Mouse (Mus musculus) G1E (cell line): ENCODE results near the gene Pnpla2. TPM values are rescaled to one million over a fixed set of nuclear protein-coding genes. Genes with fewer than 3 reads are reported as not detected.

Source experiments
- ATAC-seq: 2 replicates; pipeline ENCODE4 v1.8.0; 2016; ENCODE audit warnings: mild to moderate bottlenecking; ENCODE audit not compliant: insufficient number of reproducible peaks, poor library complexity, low FRiP score, severe bottlenecking; ENCODE audit errors: extremely low read depth
- DNase-seq: peaks from one replicate; pipeline ENCODE4 v3.0.0; 2012; ENCODE audit warnings: low spot score
- H3K27me3 ChIP-seq: 2 replicates; pipeline ENCODE4 v1.6.1; 2012; ENCODE audit warnings: mild to moderate bottlenecking, low read length, inconsistent platforms; ENCODE audit not compliant: insufficient read depth
- H3K36me3 ChIP-seq: replicated peaks from 2 replicates; pipeline ENCODE3; 2012; ENCODE audit warnings: mild to moderate bottlenecking, inconsistent platforms
- H3K4me1 ChIP-seq: 2 replicates; pipeline ENCODE4 v1.6.1; 2012; ENCODE audit warnings: low read depth, low read length, inconsistent platforms, mixed read lengths; ENCODE audit not compliant: insufficient read depth
- H3K4me3 ChIP-seq: 2 replicates; pipeline ENCODE4 v1.5.1; 2012; ENCODE audit warnings: low read depth, mild to moderate bottlenecking, inconsistent platforms, low read length, moderate library complexity, mixed read lengths
- H3K9me3 ChIP-seq: replicated peaks from 2 replicates; pipeline ENCODE4 v1.6.1; 2012; ENCODE audit warnings: inconsistent platforms
- CTCF ChIP-seq: IDR thresholded peaks from 2 replicates; pipeline ENCODE4 v1.5.1; 2012; ENCODE audit warnings: low read depth, low read length, inconsistent platforms, mixed read lengths
- GATA1 ChIP-seq: IDR thresholded peaks from 2 replicates; pipeline ENCODE4 v1.6.1; 2012; ENCODE audit warnings: borderline replicate concordance, low read length, inconsistent platforms, mixed read lengths
- GATA2 ChIP-seq: IDR thresholded peaks from 2 replicates; pipeline ENCODE4 v1.6.1; 2012; ENCODE audit warnings: low read depth, low read length, inconsistent platforms, borderline replicate concordance
- POLR2AphosphoS5 ChIP-seq: IDR thresholded peaks from 2 replicates; pipeline ENCODE4 v1.6.1; 2012; ENCODE audit warnings: low read depth, low read length, inconsistent platforms; ENCODE audit not compliant: insufficient replicate concordance
- TAL1 ChIP-seq: conservative IDR thresholded peaks from 2 replicates; pipeline ENCODE4 v1.6.1; 2012; ENCODE audit warnings: low read depth, low read length, inconsistent platforms, mixed read lengths
- polyA plus RNA-seq: library from polyadenylated mRNA; stranded (reverse); fragments of >175 nt; gene quantifications from 2 replicates; pipeline ENCODE4 v1.2.3, GENCODE M21; 2012
- total RNA-seq, 2 experiments: library from RNA; stranded (forward) in 1 of 2; stranded (reverse) in 1 of 2; fragments of 200-1000 nt in 1 of 2; fragments of >200 nt in 1 of 2; fragmentation: Nextera tagmentation in 1 of 2; gene quantifications; 2 replicates each; pipeline ENCODE4 v1.2.3; 2014 to 2017

Gene Pnpla2
- total and polyA plus RNA-seq, 3 experiments: 9.9 to 50.5 (median 23.6) TPM

DNA sequence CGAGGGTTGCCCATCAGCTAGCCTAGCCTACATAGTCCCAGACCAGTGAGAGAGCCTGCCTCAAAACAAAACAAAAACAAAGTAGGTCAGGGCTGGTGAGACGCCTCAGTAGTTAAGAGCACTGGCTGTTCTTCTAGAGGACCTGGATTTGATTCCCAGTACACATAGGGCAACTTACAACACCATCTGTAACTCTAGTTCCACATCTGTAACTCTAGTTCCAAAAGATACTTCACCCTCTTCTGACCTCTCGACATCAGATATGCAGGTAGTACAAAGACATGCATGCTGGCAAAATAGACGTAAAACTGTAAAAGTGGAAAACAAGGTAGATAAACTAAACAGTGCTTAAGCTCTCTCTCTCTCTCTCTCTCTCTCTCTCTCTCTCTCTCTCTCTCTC, 31.2 kb upstream of the Pnpla2 start:
- Histone ChIP-seq H3K4me3 (no peak overlapping the region), H3K9me3 (no peaks in the 10 kb centered on the region), H3K27me3 (peaks cover 52% of the 10 kb centered on the region), H3K4me1 (peaks cover 32% of the 10 kb centered on the region), H3K36me3 (no peaks in the 10 kb centered on the region)
- no peak for ATAC-seq
- no peak for DNase-seq
- TF ChIP-seq TAL1 (no peak), POLR2AphosphoS5 (no peak), CTCF (no peak), GATA1 (no peak), GATA2 (no peak)

DNA sequence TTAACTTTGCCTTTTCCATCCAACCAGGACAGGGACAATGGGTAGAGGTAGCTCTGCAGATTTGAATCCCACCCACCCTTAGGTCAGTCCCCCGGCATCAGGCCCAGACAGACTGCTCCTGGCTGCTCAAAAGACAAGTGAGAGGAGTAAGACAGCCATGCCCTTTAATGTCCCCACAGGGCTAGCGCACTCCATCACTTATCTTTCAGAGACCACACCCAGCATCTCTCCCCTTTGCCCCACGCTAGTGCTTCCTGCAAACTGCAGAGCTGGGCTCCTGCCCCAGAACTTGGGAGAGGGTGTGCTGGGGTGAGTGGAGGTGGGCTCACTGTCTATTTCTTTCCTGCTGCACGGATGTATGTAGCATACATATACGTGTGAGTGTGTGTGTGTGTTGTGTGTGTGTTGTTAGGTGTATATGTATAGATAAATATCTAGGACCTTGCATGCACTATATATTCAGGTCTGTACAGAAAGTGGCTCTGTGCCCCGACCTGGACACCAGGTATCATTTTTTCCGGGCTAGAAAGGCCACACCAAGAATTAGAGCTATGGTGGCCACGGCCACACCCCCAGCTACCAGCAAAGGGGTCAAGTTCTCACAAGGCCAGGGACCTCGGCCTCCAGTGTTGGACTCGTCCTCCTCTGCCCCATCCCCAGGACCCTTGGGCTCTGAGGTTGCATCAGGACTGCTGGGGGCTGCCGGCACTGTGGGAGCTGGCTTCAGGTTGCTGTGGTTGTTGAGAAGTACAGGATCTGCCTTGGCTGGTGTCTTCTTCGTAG, 27.9 kb upstream of the Pnpla2 start:
- peaks cover 29% of the 10 kb centered on the region for H3K36me3 ChIP-seq
- DNase-seq (no peak), ATAC-seq (no peak)
- no peak overlapping the region for H3K4me3 ChIP-seq
- TF ChIP-seq GATA1: no peak
- TF ChIP-seq CTCF: no peak
- TF ChIP-seq TAL1: no peak
- no peak for TF ChIP-seq GATA2
- no peak for TF ChIP-seq POLR2AphosphoS5
- no peaks in the 10 kb centered on the region for H3K9me3 ChIP-seq
- H3K27me3 ChIP-seq: peaks cover 46% of the 10 kb centered on the region
- H3K4me1 ChIP-seq: peaks cover 48% of the 10 kb centered on the region

DNA sequence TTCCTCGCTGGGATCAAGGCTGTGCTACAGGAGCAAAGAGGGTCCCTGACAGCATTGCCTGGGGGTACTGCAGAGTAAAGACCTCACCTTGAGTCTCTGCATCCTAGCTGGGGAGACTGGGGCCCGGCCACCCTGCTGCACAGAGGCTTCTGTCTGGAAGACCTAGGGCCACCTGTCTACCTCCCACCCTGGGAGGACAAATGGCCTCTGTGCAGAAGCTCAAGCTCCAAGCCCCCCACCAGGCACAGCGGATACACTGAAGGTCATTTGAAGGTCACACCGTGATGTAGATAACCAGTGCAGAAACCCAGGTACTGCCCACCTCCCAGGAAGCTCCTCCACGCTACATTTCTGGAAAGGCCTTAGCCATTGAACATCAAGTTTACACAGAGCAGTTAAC, 26.3 kb upstream of the Pnpla2 start:
- Histone ChIP-seq H3K4me3 (no peak overlapping the region), H3K36me3 (peaks cover 45% of the 10 kb centered on the region), H3K9me3 (no peaks in the 10 kb centered on the region), H3K4me1 (peaks cover 64% of the 10 kb centered on the region), H3K27me3 (peaks cover 34% of the 10 kb centered on the region)
- DNase-seq (no peak), ATAC-seq (no peak)
- TF ChIP-seq CTCF (no peak), TAL1 (no peak), POLR2AphosphoS5 (no peak), GATA1 (no peak), GATA2 (no peak)

DNA sequence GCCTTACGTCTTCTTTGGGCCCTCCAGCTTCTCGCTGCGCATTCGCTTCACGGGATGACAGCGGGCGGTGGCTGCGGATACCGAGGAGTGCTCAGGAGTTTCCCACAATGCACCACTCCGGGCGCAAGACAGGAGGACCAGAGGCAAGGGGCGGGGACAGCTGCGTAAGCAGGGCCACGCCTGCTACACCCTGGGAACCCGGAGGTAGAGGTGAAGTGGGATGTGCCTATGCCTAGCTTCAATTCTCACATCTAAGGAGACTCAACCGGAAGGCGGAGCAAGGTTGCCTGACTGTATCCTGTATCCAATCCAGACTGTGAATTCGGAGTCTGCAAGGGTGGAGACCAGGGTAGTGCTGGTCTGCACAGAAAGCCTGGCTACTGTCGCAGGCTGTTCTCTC, 25.7 kb upstream of the Pnpla2 start, which contains the start of gene Cend1:
Gene Cend1, minus strand, starts transcription at position 182 of the 400 bp plus-strand sequence.
- ATAC-seq: no peak
- H3K9me3 ChIP-seq: no peaks in the 10 kb centered on the region
- no peak within 1 kb of the TSS for H3K4me3 ChIP-seq
- peaks cover 68% of the 10 kb centered on the region for H3K4me1 ChIP-seq
- H3K36me3 ChIP-seq: peaks cover 51% of the 10 kb centered on the region
- no peak for TF ChIP-seq GATA2
- no peak for TF ChIP-seq CTCF
- no peak for TF ChIP-seq POLR2AphosphoS5
- no peak for TF ChIP-seq TAL1
- TF ChIP-seq GATA1: no peak
- peaks cover 31% of the 10 kb centered on the region for H3K27me3 ChIP-seq
- DNase-seq: no peak

DNA sequence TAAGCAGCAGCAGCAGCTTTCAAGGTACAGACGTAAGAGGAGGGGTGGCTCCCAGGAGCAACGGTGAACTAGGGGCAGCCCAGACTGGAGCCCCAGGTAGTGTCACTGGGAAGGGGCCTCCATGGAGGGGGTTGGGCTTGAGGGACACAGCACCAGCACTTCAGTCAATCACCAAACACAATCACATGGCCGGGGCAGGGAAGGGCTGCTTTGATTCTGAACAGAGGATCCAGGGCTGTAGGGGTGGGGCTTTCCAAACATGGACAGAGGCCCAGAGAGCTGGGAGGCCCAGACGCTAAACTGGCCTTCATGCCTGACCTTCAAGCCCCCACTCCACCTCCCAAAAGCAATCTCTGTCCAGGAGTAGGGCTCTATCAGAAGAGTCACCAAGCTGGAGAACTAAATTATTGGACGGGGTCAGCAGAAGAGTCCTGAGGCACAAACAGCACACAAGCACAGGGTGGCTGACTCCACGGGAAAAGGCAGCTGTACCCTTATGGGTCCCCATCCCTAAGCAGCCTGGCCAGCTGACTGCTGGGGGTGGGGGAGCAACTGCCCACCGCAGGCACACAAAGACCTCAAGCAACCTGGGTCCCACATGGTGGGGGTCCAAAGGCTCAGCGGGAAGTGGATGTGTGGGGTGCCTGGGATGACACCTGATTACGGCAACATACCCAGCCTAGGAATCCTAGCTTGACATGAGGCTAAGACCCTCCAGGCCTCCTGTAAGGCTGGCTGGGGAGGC, 25.0 kb upstream of the Pnpla2 start:
- H3K9me3 ChIP-seq: no peaks in the 10 kb centered on the region
- no peak for TF ChIP-seq POLR2AphosphoS5
- TF ChIP-seq GATA1: no peak
- no peak for TF ChIP-seq TAL1
- no peak for DNase-seq
- no peak for ATAC-seq
- peaks cover 30% of the 10 kb centered on the region for H3K27me3 ChIP-seq
- H3K36me3 ChIP-seq: peaks cover 53% of the 10 kb centered on the region
- no peak overlapping the region for H3K4me3 ChIP-seq
- H3K4me1 ChIP-seq: peaks cover 74% of the 10 kb centered on the region

DNA sequence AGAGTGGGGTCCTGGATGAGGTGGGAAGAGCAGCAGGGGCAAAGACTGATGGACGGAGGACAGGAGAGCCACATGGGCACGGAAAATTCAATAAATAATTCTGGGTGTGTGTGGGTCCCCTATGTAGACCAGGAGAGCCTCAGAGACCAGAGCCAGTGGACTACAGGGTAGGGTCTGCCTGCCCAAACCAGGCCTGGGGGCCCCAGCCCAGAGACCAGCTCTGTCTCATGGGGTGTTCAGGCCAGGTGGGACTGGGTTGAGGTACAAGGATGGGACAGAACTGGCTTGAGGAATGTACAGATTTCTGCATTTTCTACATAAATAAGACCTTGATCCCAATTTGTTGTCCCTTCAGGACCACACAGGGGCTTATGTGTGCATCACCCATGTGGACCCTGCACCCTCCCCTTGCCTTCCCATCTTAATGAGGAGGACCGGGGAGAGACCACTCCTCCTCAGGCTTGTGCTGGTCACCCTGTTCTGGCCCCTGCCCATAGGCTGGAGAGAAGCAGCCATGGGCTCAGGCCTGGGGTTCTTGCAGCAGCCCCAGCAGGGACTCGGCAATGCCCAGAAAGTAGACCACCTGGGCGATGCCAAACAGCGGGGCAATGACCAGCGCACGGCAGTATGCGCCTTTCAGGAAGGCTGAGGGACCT, 24.3 kb upstream of the Pnpla2 start:
- TF ChIP-seq GATA1: no peak
- TF ChIP-seq POLR2AphosphoS5: no peak
- TF ChIP-seq GATA2: no peak
- no peak for TF ChIP-seq TAL1
- no peak for TF ChIP-seq CTCF
- peaks cover 80% of the 10 kb centered on the region for H3K4me1 ChIP-seq
- ATAC-seq: no peak
- no peak for DNase-seq
- H3K27me3 ChIP-seq: peaks cover 24% of the 10 kb centered on the region
- no peak overlapping the region for H3K4me3 ChIP-seq
- H3K9me3 ChIP-seq: no peaks in the 10 kb centered on the region
- peaks cover 55% of the 10 kb centered on the region for H3K36me3 ChIP-seq
